Mouse (Mus musculus) CD8-positive naive resting alpha-beta T cell, adult 2 months (primary cell): Measurements from ENCODE around the gene Ptprt.

Experiments
- DNase-seq, 2 experiments: peaks; one replicate each; pipeline ENCODE4 v3.0.0; 2022; ENCODE audit warnings: low read depth in 2 of 2, low spot score in 2 of 2

Ptprt gene

GRCm38 (mm10) chr2:162660941-162661386 is at the start of gene Ptprt:
Gene Ptprt, minus strand, starts transcription at chr2:162661147.
- DNase-seq: no peak

DNA sequence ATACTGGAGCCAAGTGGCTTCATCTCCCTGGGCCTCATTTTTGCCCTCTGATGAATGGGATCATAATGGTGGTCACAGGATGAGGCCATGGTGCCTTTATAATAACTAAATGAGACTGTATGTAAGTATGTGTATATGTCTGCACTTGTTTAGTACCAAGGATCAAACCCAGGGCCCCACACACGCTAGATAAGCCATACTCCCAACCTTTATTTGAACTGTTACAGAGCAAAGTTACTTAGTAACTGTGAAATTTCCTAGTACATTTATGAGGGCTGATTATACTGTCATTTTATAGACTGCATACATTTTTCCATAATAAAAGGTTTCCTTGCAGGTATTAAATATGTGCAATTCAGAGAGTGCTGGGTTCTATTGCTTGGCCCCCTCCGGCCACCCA is 49.5 kb upstream of the Ptprt start:
- no peak for DNase-seq

GRCm38 (mm10) chr2:162699691-162700090 is 38.7 kb upstream of the Ptprt start:
- DNase-seq: no peak

DNA sequence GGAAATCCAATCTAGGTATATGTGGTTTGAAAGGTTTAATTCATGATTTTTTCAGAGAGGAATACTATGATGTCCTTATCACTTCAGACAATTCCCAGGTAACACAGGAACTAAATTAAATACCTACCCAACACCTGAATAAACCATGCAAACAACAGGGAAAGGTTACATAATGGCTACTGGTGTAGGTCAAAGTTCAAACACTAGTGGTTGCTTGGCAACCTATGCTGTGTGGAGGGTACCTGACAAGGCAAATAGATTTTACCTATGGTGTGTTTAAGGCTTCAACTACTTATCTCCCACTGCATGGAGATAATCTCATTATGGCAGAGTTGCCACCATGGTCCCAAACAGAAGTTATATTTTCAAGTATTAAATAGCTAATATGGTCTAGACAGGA is 38.1 kb upstream of the Ptprt start:
- DNase-seq: no peak

DNA sequence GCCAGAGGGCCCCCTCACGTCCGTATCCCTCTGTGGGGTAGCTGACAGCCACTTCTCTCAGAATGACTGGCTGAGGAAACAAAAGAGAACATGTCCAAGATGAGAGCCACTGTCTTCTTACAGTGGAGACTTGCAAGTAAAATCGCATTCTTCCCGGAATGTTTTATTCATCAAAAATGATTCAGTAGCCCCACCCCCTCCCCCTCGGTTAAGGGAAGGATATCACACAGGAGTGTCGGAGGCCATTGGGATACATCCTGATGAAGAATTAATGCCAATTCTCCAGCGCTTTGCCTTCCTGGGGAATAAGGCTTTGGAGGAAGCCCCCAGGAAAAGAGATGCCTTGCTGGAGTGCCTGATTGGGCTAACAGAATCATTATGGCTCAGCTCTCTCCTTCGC is 37.1 kb upstream of the Ptprt start:
- DNase-seq: no peak

DNA sequence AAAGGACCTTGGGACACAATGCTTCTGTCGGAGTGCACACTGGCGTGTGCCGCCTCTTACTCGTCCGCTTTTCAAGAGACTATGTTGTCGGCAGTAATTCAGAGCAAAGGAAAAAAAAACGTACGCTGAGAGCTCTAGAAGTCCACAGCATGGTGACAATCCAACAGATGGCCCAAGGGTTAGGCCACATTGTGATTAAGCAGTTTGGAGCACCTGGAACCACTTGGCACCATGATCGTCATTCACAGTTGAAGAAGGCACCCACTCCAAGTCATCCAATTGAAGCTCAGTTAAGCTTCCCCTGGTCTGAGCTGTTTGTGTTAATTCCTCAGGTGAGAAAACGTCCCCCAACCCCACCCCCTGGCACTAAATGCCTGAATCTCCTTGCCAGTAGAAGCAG is 36.2 kb upstream of the Ptprt start:
- DNase-seq: no peak

- no peak for DNase-seq
Measured at GRCm38 (mm10) chr2:162692143-162692542, 31.2 kb upstream of the Ptprt start.

- DNase-seq: no peak
Measured at GRCm38 (mm10) chr2:162682674-162683073, 21.7 kb upstream of the Ptprt start.

DNA sequence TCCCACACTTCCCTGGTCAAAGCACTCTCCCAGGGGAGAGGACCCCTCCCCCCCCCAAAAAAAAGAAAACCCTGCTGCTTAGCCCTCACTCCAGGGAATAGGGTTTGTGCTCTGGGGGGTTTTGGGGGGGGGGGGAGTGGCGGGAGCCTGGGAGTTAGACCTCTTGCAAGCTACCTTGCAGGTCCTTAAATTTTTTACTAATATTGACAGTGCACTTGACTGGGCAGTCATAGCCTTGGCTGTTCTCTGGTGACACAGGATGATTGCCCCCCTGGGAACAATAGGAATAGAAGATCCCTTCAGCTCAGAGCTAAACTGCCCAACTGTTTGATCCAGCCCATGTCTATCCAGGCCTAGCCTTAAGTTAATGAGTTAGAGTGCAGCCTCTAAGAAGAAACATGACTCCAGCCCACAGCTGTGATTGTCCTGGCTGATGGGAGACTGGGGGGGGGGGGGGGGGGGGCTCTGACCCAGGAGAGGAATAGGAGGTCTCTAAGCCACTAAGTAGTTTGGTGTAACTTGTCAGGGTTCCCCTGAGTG is 1.6 kb upstream of the Ptprt start:
- no peak for DNase-seq

GRCm38 (mm10) chr2:162661733-162662132 is 786 bp upstream of the Ptprt start:
- DNase-seq: no peak

DNA sequence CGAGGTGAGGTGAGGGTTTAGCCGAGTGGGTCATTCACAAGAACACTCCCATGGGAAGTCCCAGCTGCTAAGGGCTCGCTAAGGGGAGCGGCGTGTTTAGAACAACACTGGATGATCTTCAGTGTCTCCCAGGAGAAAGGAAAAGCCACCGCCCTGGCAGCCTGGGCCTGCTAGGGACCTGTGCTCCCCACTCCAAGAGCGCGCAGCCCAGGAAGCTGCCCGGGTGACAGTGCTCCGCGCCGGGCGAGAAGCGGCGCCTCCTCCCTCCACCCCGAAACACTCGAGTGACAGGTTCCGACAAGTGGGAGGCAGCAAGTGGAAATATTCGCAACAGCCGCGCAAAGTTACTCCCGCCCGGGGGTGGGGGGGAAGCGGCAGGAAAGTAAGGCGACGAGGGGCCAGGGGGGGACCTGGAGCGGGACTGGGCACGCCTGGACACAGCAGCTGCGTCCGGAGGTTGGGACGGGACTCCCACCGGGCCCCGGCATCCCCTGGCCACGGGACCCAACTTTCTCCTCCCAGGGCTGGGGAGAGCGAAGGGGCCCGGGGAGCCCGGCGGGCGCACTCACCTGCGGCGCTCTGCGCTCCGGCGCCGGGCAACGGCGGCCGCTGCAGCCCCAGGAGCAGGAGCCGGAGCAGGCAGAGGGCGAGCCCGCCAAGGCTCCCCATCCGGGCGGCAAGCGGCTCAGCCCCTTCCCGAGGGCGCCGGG is 561 bp downstream of the Ptprt start:
- no peak for DNase-seq

DNA sequence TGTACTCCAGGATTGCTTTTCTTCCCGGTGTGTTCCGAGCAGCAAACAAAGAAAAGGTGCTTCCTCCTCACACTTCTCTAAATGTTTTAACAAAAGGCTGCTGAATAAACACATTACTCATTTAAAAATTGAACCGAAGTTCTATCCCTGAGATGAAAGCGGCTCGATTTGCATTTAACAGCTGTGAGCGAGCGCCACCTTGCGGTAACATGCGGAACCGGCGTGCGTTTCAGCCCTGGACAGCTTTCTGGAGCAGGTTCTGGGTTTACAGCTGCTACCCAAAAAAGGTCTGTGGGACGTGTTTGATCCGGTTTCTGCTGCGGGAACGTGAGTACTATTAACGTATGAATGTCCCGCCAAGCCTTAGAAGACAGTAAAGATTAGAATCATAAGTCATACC is 1.9 kb downstream of the Ptprt start:
- no peak for DNase-seq

- DNase-seq: no peak
Measured at GRCm38 (mm10) chr2:162657541-162657940, 3.4 kb downstream of the Ptprt start.

DNA sequence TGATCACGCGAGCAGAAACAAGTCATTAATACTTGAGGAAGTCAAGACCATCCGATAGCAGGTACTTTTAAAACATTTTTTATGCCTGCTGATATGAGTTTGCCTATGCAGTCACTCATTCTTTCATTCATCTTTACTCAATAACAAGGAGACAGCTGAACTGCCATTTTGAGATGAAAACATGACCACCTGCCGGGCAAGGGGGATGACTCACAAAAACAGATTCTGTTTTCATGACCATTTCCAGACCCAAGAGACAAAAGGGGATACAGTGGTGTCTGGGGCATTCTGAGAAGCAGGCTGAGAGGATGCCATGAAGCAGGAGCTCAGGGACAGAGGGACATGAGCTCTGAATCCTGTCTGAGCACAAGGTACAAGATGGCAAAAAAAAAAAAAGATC is 6.5 kb downstream of the Ptprt start:
- no peak for DNase-seq

DNA sequence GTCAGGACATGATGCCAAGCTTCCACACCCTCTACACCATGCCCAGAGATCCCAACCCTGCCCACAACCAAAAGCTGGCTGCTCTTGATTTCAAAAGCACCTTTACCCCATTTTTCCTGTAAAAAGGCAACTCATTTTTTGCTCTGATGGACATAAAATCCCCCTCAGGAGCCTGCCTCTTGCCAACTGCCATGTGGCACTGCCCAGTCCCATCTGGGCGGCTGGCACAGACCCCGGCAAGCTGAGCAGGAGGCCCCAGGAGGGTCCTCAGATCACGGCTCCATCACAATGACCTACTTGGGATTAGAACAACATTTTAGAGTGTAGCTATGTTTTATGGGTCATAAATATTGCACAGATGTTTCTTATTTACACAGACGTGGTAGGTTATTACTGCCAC is 22.3 kb downstream of the Ptprt start:
- no peak for DNase-seq

GRCm38 (mm10) chr2:162637537-162637936 is 23.4 kb downstream of the Ptprt start:
- no peak for DNase-seq

DNA sequence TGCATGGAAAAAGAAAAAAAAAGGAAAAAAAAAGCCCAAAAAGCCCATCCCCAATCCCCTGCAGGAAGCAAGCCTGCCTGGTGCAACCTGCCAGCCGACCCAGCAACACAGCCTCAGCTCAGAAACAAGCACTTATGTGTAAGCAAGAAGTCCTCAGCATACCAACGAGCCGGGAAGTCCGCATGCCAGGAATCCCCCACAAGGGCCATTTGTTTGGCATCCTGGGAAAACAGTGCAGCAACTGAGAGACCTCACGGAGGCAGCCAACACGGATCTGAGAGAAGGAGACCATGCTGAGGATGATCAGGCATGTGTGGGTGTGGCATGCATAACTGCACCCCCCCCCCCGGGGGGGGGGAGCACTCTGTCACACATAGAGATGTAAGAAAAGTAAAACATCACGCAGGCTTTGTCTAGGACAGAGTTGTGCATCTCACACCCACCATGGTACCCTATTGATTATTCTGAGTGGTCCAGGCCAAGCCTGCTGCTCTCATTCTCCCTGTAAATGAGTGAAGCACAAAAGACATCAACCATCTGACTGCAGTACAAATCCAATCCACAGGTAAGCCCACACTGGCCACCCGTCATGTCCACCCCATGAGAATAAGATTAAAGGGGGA is 24.4 kb downstream of the Ptprt start:
- DNase-seq: no peak

DNA sequence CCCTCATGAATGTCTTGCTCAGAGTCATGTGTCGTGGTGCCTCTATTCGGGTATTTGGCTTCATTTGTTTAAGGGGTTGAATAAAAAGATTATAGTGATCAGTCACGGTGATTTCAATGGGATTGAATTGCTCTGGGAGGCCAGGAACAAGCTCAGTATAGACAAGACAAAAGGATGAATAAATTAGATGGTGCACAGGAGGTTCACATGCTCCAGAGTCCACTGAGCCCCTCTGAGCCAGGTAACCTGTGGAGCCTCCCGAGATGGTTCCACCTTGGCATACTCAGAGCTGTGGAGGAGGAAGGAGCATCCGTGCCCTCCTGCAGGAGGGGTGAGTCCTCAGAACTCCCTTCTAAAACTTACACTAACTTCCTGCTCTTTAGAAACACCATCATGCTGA is 26.0 kb downstream of the Ptprt start:
- DNase-seq: no peak

- no peak for DNase-seq
Measured at GRCm38 (mm10) chr2:162626076-162626475, 34.9 kb downstream of the Ptprt start.

DNA sequence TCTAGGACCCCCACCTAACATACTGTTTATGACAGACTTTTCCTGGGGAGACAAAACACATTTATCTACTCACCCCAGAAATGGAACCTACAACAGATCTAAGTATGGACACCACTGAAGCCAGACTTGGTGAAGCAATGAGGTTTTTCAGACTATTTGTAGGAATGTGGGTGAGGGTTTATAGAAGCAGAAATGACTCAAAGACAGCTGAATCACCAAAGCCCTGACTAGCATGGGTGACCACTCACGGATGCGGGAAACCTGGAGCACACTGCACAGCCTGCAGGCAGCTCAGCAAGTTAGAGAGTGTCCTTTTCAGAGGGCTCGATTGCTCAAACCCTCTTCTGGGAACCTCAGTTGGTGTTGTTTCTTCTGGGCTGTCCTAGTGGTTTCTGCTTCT is 36.2 kb downstream of the Ptprt start:
- no peak for DNase-seq

DNA sequence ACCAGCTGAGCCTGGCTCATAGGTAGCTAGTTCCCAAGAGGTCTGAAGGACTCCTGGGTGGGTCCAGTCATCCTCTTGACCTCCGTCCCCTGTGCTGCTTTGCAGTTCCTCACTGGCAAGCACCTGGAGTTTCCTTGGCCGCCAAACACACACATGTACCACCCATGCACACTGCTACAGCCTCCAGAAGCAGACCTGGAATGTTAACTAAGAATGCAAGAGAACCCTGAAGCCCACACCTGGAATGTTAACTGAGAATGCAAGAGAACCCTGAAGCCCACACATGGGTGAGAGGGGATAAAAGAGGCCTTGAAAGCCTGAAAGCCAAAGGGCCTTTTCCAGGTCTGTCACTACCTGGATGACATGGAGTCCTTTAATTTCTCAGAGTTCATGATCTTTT is 46.7 kb downstream of the Ptprt start:
- DNase-seq: no peak

- DNase-seq: no peak
Measured at GRCm38 (mm10) chr2:162613480-162613879, 47.5 kb downstream of the Ptprt start.

- DNase-seq: no peak
Measured at GRCm38 (mm10) chr2:162602721-162603120, 58.2 kb downstream of the Ptprt start.
